10 mouse cellular contexts compared by ENCODE assay signal in genomic region chr17:65558217-65558616, GRCm38 (mm10). TPM values are rescaled to one million over a fixed set of nuclear protein-coding genes. Genes with fewer than 3 reads are reported as not detected.
A peak's percentile ranks its signal among the peaks of the same experiment; 100 is the strongest.
DNase-seq lines count a peak whose midpoint lies in the region; TF ChIP-seq lines count a peak whose summit lies in the region.
"Had no signal": no experiment of that assay in that cellular context is flagged by ENCODE, and none has a peak within 500 bp of the region (broad histone marks: within the 10 kb centered on the region; RNA-seq: fewer than 3 reads in every experiment).

No protein-coding gene starts in this region.

- H3K4me1 ChIP-seq in kidney, adult 2 months (ENCODE audit: control insufficient read depth, insufficient read depth, low read length) = no peaks in the 10 kb centered on the region
- H3K4me1 ChIP-seq in lung, adult 2 months (ENCODE audit: control insufficient read depth, insufficient read depth, low read length) = no peaks in the 10 kb centered on the region

- H3K27ac ChIP-seq in kidney, adult 2 months (ENCODE audit: insufficient read depth, low read depth, low read length) = no peak overlapping the region

- no peak for TF ChIP-seq POLR2A in kidney, adult 2 months (IDR thresholded peaks at IDR 0.05; ENCODE audit: low read depth, low read length)
- TF ChIP-seq POLR2A in lung, adult 2 months (IDR thresholded peaks at IDR 0.05; ENCODE audit: borderline replicate concordance, extremely low read depth, low read depth, low read length) = no peak

- WGBS in kidney, adult 2 months = 51% methylated on average over 9 of the region's 9 CpGs
- 26% methylated on average over 9 of the region's 9 CpGs for WGBS in lung, adult 2 months

- intact Hi-C loops in heart, postnatal 25 days (cut with DNase I) = no loop called here

- DNase-seq in heart, adult 11 months = peak; percentile 93
- no peak for DNase-seq in heart, postnatal 25 days (ENCODE audit: low spot score)
- DNase-seq in adrenal gland, adult 8-10 months = peak; percentile 39
- DNase-seq in embryo, embryonic 11.5 days (ENCODE audit: low read depth, low spot score) = peak; percentile 46
- DNase-seq in heart, adult 18-20 months = peak; percentile 60 to 86
- DNase-seq in kidney, adult 2 months = peak; percentile 67
- peak; percentile 66 for DNase-seq in lung, adult 2 months
- peak; percentile 86 for DNase-seq in retina, postnatal 1 day

- H3K36me3 ChIP-seq in kidney, adult 2 months (ENCODE audit: control insufficient read depth, insufficient read depth, low read length) = no peaks in the 10 kb centered on the region

- H3K27me3 ChIP-seq in kidney, adult 2 months (replicated peaks; ENCODE audit: control insufficient read depth, insufficient read depth, low read length) = no peaks in the 10 kb centered on the region

- H3K4me3 ChIP-seq in kidney, adult 2 months (ENCODE audit: insufficient read depth, low read depth, low read length) = no peak overlapping the region
- H3K4me3 ChIP-seq in lung, adult 2 months (replicated peaks; ENCODE audit: extremely low read depth, low read depth, low read length) = no peak overlapping the region

- peak; percentile 58 for TF ChIP-seq CTCF in kidney, adult 2 months (conservative IDR thresholded peaks at IDR 0.05; ENCODE audit: insufficient read depth, insufficient read length, low read depth, low read length)
- TF ChIP-seq CTCF in lung, adult 2 months (IDR thresholded peaks at IDR 0.05; ENCODE audit: insufficient read depth, low read length) = peak; percentile 40

RNA-seq across cellular contexts. Expression of gene Tmem232, which starts 17.6 kb away (rescaled TPM):
- not detected for total RNA-seq in heart, postnatal 25 days (2021)
- total RNA-seq in adrenal gland, adult 8-10 months (2022) = not detected
- under 1 TPM in 1 of 2 experiments, not detected in 1; 0.28 TPM for total RNA-seq in heart, adult 18-20 months (2021)
- 0.04 TPM in 1 of 2 replicates, not detected in the other for polyA plus RNA-seq in kidney, adult 2 months (2012; rRNA removed)
- polyA plus RNA-seq in lung, adult 2 months (2012; rRNA removed) = 0.65 and 1.6 TPM in 2 replicates
- polyA plus RNA-seq: C2C12; liver, embryonic 16.5 days had no signal

RNA-seq across cellular contexts. Expression of gene Vapa, which starts 55.1 kb away (rescaled TPM):
- total RNA-seq in heart, postnatal 25 days (2021) = 10 to 100 TPM; 86.2 to 88.8 TPM
- 100 to 1,000 TPM; 108 to 165 (median 135) TPM for total RNA-seq in adrenal gland, adult 8-10 months (2022)
- total RNA-seq in heart, adult 18-20 months (2021) = 10 to 100 TPM; 91.8 to 92.7 TPM
- 21.2 and 27.5 TPM in 2 replicates for polyA plus RNA-seq in kidney, adult 2 months (2012; rRNA removed)
- polyA plus RNA-seq in lung, adult 2 months (2012; rRNA removed) = 40.3 and 68.3 TPM in 2 replicates
